Mouse (Mus musculus) cerebral cortex, adult 2 months (tissue): ENCODE results near the gene Slc2a5.

ENCODE experiments used
- WGBS: fragments of 180-500 bp; shearing (Covaris S2); methylation state at CpG from one replicate; pipeline ENCODE4 v1.1.7; 2018; 5-methylcytosine and 5-hydroxymethylcytosine counted together

The Slc2a5 gene

DNA sequence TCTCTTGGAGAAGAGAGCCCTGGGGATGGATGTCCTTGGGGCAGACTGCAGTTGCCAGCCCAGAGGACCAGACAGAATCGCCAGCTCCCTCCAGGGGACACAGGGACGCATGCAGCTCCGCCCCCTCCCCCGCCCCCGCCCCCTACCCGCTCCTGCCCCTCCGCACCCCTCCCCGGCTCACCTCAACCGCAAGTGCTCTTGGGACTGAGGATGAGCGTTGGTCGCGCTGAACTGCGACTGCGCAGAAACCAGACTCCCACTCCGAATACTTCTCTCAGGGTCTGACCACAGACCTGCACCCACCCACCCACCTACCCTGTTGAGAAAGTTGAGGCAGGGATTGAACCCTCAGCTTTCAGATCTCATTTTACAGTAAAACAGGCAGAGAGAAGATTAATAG is at the start of gene Slc2a5:
Gene Slc2a5, plus strand, starts transcription at position 229 of the 400 bp plus-strand sequence.
- 28% methylated on average over 12 of the region's 15 CpGs for WGBS

- WGBS: 57% methylated on average over 8 of the region's 8 CpGs
These were observed 48.9 kb upstream of the Slc2a5 start for GRCm38 (mm10) chr4:150070136-150070535.

GRCm38 (mm10) chr4:150072416-150073101 is 46.5 kb upstream of the Slc2a5 start:
- 59% methylated on average over 15 of the region's 15 CpGs for WGBS

DNA sequence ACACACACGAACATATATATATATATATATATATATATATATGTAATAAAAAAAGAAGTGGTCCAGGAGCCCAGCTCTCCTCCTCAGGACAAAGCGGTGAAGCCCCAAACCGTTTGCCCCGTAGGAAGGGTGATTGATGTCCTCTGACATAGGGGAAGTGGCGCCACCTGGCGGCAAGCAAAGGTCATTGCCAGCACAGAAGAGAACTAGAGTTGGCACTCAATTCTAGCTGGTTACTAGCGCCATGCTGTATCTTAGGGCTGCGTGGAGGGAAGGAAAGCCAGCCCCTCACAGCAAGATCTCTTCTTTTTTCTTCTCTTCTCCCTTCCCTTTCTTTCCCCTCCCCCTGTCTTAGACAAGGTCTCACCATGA is 46.0 kb upstream of the Slc2a5 start:
- 20% methylated on average over 8 of the region's 8 CpGs for WGBS

DNA sequence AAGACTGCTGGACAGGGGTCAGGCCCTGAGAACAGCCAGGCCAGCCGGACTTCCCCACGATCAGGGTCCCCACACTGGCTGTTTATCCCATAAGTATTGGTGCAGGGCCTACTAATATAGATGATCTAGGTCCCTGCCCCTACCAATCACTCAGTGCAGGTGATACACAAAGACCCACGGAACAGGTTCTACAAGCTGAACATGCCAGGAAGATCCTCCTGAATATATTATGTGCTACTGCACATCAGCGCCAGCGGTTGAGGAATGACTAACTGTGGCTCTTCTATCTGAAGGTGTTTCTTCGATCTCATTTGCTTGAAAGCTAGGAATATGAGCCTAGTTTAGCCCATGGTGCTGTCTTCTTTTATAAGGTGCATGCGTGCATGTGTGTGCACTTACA is 43.7 kb upstream of the Slc2a5 start:
- WGBS: 89% methylated on average over 7 of the region's 7 CpGs

- 49% methylated on average over 18 of the region's 18 CpGs for WGBS
These were observed 42.9 kb upstream of the Slc2a5 start for GRCm38 (mm10) chr4:150076147-150076546.

- 85% methylated on average over 2 of the region's 2 CpGs for WGBS
These were observed 40.4 kb upstream of the Slc2a5 start for GRCm38 (mm10) chr4:150078646-150079045.

GRCm38 (mm10) chr4:150079244-150079643 is 39.8 kb upstream of the Slc2a5 start:
- WGBS: 82% methylated on average over 7 of the region's 7 CpGs

DNA sequence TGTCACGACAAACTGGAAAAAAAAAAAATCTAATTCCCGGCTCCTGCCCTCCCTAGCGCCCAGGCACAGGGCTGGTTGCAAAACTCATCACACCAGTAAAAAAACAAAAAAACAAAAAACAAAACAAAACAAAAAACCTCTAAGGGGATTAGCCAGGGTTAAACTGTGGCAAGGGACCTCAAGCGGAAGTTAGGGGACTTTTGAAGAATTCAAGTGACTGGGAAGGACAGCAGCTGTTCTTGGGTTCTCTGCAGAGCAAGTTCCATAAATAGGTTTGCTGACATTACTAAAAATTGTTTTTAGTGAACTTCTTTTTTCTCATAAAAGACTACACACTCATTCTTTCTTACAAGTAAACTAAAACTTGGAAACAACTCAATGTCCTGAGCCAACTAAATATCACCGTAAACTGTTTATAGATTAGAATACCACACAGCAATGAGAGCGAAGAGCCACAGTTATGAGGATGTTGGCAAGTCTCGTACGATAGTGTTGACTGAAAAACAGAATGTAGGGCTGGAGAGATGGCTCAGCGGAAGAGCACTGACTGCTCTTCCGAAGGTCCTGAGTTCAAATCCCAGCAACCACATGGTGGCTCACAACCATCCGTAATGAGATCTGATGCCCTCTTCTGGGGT is 38.6 kb upstream of the Slc2a5 start:
- WGBS: 73% methylated on average over 11 of the region's 11 CpGs

GRCm38 (mm10) chr4:150085366-150085765 is 33.7 kb upstream of the Slc2a5 start:
- 78% methylated on average over 4 of the region's 4 CpGs for WGBS

DNA sequence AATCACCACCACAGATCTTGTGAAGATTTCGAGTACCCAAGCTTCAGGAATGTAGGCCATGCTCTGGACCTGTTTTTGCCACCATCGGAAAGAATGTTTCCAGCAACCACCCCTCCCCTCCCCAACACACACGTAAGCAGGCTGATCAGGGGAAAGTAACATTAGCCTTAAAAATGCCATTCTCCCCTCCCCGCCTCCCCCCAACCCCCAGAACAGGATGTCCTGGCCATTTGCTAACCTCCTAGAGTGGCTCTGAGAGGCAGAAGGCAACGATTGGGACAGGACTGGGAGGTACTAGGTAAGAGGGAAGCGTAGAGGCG is 32.3 kb upstream of the Slc2a5 start:
- 8% methylated on average over 7 of the region's 7 CpGs for WGBS

- WGBS: under 1% methylated on average over 55 of the region's 56 CpGs
These were observed 31.8 kb upstream of the Slc2a5 start, which contains the start of gene Gpr157 for GRCm38 (mm10) chr4:150087161-150087889. Gene Gpr157 (plus strand): TSS chr4:150087365.

DNA sequence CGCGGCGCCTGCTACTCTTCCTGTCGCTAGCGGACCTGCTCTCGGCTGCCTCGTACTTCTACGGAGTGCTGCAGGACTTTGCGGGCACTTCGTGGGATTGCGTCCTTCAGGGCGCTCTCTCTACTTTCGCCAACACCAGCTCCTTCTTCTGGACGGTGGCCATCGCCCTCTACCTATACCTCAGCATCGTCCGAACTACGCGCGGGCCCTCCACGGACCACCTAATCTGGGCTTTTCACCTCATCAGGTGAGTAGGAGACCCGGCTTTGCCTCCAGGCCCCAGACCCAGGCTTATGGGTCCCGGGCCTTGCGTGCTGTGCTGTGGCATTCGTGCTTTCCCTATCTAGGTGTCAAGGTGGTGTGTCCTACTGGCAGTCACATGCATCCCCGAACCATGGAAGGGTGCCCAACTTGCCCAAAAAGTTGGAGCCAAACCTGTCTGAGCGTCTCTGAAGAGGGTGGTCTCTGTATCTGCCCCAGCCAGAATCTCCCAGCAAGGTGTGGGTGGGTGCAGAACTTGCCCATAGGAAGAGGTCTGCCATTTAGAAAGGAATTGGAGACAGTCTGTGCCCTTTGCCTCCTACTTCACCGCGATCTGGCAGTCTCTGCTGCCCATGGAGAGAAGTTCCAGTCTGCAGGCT is 31.1 kb upstream of the Slc2a5 start:
- 29% methylated on average over 29 of the region's 29 CpGs for WGBS

DNA sequence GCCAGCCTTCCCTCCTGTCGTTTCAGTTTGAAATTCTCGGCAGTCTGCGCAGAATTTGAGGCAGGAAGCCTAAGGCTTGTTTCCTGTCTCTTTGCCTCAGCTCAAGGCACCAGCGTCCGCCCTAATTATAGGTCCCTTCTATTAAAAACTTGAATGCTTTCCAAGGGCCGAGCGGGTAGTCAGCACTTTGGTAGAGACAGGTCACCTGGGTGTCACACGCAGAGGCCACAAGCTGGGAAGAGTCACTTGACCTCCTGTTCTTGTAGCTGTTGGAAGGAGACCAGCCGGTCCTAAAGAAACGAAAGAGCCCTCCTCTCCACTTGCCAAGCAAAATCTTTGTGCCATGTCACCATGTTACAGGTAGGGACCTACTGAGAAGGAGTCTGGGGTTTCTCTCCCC is 30.0 kb upstream of the Slc2a5 start:
- WGBS: 73% methylated on average over 10 of the region's 10 CpGs

DNA sequence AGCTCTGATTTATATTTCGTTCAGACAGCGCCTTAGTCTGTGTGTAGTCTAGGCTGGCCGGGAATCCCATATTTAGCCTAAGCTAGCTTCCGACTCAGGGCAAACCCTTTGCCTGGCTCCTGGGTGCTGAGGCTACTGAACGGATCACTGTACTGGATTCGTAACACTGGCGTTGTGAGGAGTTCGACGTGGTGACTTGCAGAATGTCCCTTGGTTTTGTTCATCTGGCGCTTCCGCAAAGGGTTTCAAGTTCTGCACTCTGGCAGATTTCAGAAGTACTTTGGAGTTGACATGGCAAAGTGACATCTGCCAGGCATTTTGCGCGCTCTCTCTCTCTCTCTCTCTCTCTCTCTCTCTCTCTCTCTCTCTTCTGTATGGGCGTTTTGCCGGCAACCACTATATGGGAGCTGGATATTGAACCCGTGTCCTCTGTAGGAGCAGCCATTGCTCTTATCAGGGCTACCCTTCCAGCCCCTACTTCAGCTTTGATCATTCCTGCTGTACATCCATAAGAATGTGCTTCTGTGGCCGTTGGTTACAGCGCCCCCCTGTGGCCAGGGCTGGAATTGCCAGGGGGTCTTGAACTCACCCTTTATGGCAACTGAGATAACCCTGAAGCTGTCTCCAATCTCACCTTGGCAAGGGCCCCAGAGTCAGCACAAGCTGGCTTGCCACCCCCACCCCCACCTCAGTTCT is 27.0 kb upstream of the Slc2a5 start:
- 86% methylated on average over 18 of the region's 18 CpGs for WGBS

GRCm38 (mm10) chr4:150092583-150092902 is 26.5 kb upstream of the Slc2a5 start:
- WGBS: 55% methylated on average over 3 of the region's 3 CpGs

GRCm38 (mm10) chr4:150093560-150094462 is 25.3 kb upstream of the Slc2a5 start:
- WGBS: 72% methylated on average over 12 of the region's 12 CpGs

DNA sequence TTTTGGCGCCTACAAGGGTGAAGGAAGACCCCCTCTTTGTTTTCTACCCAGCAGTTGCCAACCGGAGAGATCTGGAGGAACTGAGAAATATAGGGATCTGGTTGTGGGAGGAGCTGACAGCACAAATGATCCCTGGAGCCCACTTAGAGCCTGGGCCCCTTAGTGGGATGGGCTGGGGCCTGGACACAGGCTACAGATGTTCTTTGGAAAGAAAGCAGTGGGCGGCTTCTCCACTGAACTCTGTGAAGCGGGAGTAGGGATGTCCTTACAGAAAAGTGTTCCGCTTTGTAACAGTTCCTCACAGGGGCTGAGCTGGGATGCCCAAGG is 24.7 kb upstream of the Slc2a5 start:
- WGBS: 69% methylated on average over 5 of the region's 5 CpGs

DNA sequence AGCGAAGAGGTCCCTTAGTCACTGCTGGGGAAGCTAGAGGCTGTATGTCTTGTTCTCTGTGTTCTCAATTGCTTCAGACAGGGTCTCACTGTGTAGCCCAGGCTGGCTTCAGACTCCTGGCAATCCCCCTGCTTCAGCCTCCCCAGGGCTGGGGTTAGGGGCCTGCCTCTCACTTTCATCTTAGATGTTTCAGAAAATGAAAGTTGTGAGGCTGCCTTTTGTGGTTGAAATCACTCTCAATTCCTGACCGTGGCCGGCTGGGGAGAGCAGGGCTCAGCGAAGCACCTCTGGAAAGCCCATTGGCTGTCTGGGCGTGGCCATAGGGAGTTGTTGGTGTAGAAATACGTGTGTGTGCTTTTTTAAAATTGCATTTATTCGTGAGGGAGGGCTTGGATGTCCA is 22.8 kb upstream of the Slc2a5 start:
- 88% methylated on average over 7 of the region's 7 CpGs for WGBS

DNA sequence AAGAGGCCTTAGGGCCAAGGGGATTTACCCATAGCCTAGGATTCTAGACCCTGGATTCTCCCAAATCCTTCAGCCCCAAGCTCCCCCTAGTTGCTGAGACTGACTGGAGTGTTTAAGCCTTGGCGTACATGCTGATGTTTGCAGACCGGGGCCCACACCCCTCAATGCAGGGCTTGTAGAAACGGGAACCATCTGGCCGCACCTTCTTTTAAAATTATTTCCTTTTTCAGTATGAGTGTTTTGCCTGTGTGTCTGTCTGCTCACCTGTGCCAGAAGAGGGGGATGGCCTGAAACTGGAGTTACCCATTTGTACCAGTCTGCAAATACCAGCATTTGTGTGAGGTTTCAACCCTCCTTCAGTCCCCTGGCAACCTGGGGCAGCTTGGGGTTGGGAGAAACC is 21.2 kb upstream of the Slc2a5 start:
- WGBS: 85% methylated on average over 4 of the region's 4 CpGs

DNA sequence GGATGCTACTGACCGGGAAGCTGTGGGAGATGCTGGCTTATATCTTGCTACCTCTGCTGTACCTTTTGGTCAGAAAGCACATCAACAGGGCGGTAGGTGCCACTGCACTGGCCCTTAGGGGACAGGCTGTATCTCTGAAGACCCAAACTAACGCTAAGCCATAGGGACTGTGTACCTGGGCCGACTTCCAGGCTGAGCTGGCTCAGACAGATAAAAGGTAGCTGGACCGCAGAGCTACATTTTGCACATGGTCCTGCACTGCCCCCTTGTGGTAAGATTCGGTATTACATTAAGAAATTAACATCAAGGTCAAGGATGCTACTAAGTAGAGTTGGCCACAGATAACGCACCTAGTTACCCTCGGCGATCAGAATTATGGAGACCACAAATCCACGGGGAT is 20.2 kb upstream of the Slc2a5 start:
- WGBS: 17% methylated on average over 10 of the region's 10 CpGs
